Mouse (Mus musculus) myocyte (in vitro differentiated cells): ENCODE measurements around the gene Tmtc4. TPM values are rescaled to one million over a fixed set of nuclear protein-coding genes. Genes with fewer than 3 reads are reported as not detected.

Source experiments
- H3K27me3 ChIP-seq: one replicate; pipeline ENCODE4 v1.6.1; 2011; ENCODE audit not compliant: control insufficient read depth, insufficient read depth, insufficient read length
- H3K36me3 ChIP-seq: one replicate; pipeline ENCODE4 v1.6.1; 2011; ENCODE audit not compliant: control insufficient read depth, insufficient read depth
- H3K4me2 ChIP-seq: one replicate; pipeline ENCODE4 v1.6.1; 2011; ENCODE audit warnings: low read depth, control low read depth
- H3K4me3 ChIP-seq: one replicate; pipeline ENCODE4 v1.5.1; 2011; ENCODE audit warnings: mild to moderate bottlenecking, control low read depth, moderate library complexity
- H3K79me2 ChIP-seq: one replicate; pipeline ENCODE4 v1.6.1; 2011; ENCODE audit not compliant: control insufficient read depth, insufficient read depth
- H3ac ChIP-seq: one replicate; pipeline ENCODE4 v1.6.1; 2011; ENCODE audit not compliant: control insufficient read depth, insufficient read length
- CEBPB ChIP-seq: IDR thresholded peaks from 2 replicates; pipeline ENCODE4 v1.6.1; 2011; ENCODE audit warnings: mild to moderate bottlenecking, moderate library complexity; ENCODE audit not compliant: poor library complexity, insufficient read depth, severe bottlenecking
- E2F4 ChIP-seq: IDR thresholded peaks from one replicate; pipeline ENCODE4 v1.6.1; 2011; ENCODE audit warnings: mild to moderate bottlenecking, control low read depth, moderate library complexity; ENCODE audit not compliant: insufficient read depth
- MAX ChIP-seq: IDR thresholded peaks from one replicate; pipeline ENCODE4 v1.6.1; 2011; ENCODE audit warnings: low read depth, mild to moderate bottlenecking, control low read depth
- MYOD1 ChIP-seq, 3 experiments: IDR thresholded peaks; one replicate each; pipeline ENCODE4 v1.6.1; 2011; ENCODE audit warnings: control low read depth in 2 of 3, low read depth in 2 of 3, mild to moderate bottlenecking in 2 of 3, moderate library complexity in 1 of 3; ENCODE audit not compliant: insufficient read length in 2 of 3, control insufficient read depth in 1 of 3
- MYOG ChIP-seq, 3 experiments: IDR thresholded peaks; one replicate each; pipeline ENCODE4 v1.6.1; 2011; ENCODE audit warnings: control low read depth in 2 of 3, low read depth in 2 of 3, mild to moderate bottlenecking in 2 of 3; ENCODE audit not compliant: insufficient read length in 2 of 3, control insufficient read depth in 1 of 3, insufficient read depth in 1 of 3
- POLR2A ChIP-seq: IDR thresholded peaks from one replicate; pipeline ENCODE4 v1.6.1; 2011; ENCODE audit warnings: low read depth, mild to moderate bottlenecking, control low read depth, moderate library complexity; ENCODE audit not compliant: insufficient read length
- POLR2AphosphoS2 ChIP-seq: IDR thresholded peaks from one replicate; pipeline ENCODE4 v1.6.1; 2011; ENCODE audit warnings: low read depth, control low read depth; ENCODE audit not compliant: insufficient read length
- REST ChIP-seq: IDR thresholded peaks from one replicate; pipeline ENCODE4 v1.6.1; 2011; ENCODE audit warnings: mild to moderate bottlenecking, control low read depth, moderate library complexity; ENCODE audit not compliant: insufficient read depth, insufficient read length
- SRF ChIP-seq: IDR thresholded peaks from one replicate; pipeline ENCODE4 v1.6.1; 2011; ENCODE audit warnings: low read depth; ENCODE audit not compliant: control insufficient read depth, insufficient read length
- TCF12 ChIP-seq: IDR thresholded peaks from one replicate; pipeline ENCODE4 v1.6.1; 2011; ENCODE audit warnings: mild to moderate bottlenecking, control low read depth; ENCODE audit not compliant: poor library complexity, insufficient read depth, severe bottlenecking
- TCF3 ChIP-seq: IDR thresholded peaks from one replicate; pipeline ENCODE4 v1.6.1; 2011; ENCODE audit warnings: low read depth, control low read depth; ENCODE audit not compliant: insufficient read length
- USF1 ChIP-seq: IDR thresholded peaks from one replicate; pipeline ENCODE4 v1.6.1; 2011; ENCODE audit warnings: low read depth, mild to moderate bottlenecking, control low read depth, moderate library complexity
- polyA plus RNA-seq: library from polyadenylated mRNA; unstranded; fragments of >200 nt; fragmentation: generic; extraction: Trizol; gene quantifications from one replicate; pipeline ENCODE4 v1.2.1, GENCODE M21; 2012; ENCODE audit warnings: missing spikeins

Gene Tmtc4
- polyA plus RNA-seq, 1 experiment = 8.2 TPM

DNA sequence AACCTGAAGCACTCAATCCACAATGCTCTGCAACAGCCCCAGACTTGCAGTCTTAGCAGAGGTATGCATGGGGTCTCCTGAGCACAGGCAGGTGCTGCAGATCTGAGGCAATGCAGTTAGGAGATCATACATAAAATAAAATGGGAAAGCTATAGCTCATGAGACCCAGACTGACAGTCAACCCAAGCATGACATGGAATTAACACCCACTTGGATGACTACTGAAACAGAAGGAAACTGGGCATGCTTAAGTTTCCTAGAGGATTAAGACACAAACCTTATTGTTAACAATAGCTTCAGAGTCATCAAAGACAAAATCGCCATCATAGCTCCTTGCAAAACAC lies 6.1 kb downstream of the Tmtc4 start:
- TF ChIP-seq REST (no peak), MAX (no peak), TCF3 (no peak), POLR2A (no peak), POLR2AphosphoS2 (no peak), USF1 (no peak), E2F4 (no peak), TCF12 (no peak), CEBPB (no peak), SRF (no peak), MYOD1 (IDR thresholded peaks at IDR 0.05; ENCODE audit: control insufficient read depth in 1 of 3, insufficient read length in 2 of 3, low read depth in 2 of 3) (no peak), MYOG (IDR thresholded peaks at IDR 0.05; ENCODE audit: control insufficient read depth in 1 of 3, insufficient read depth in 1 of 3, insufficient read length in 2 of 3, low read depth in 2 of 3) (no peak)
- Histone ChIP-seq H3ac (no peak overlapping the region), H3K4me3 (no peak overlapping the region), H3K27me3 (no peaks in the 10 kb centered on the region), H3K79me2 (no peaks in the 10 kb centered on the region), H3K36me3 (no peaks in the 10 kb centered on the region), H3K4me2 (no peak overlapping the region)

DNA sequence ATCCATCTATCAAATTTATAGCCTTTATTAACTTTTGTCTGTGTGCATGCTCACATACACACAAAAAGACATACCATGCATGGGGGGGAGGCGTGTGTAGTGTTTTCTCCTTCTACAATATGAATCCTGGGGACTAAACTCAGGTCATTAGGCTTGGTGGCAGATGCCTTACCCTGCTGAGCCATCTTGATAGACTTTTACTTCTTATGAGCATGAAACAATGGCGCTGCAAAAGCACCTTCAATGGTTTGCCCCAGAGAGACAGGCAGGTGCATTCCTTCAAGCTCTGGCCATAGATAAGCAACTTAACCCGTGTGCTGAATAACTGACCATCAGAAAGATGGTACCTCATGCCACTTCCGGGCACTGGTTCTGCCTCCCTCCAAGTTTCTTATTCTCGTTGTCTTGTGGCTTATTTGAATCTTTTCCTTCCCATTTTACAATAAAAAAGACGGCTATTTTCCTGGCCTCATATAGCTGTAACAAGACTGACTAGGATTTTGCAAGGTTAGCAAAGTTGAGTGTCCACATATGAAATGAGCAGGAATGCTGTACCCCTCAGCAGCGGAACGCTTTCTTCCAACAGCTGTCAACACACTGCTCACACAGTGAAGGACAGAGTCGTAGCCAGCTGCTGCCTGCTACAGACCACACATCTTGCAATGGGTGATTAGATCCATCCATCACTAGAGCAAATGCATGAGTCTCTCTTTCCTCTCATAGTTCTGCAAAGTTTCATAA lies 6.6 kb downstream of the Tmtc4 start:
- no peaks in the 10 kb centered on the region for H3K36me3 ChIP-seq
- no peaks in the 10 kb centered on the region for H3K27me3 ChIP-seq
- H3K4me3 ChIP-seq = no peak overlapping the region
- H3ac ChIP-seq = no peak overlapping the region
- TF ChIP-seq CEBPB (no peak), REST (no peak), E2F4 (no peak), TCF12 (no peak), MYOD1 (IDR thresholded peaks at IDR 0.05; ENCODE audit: control insufficient read depth in 1 of 3, insufficient read length in 2 of 3, low read depth in 2 of 3) (no peak), SRF (no peak), MYOG (IDR thresholded peaks at IDR 0.05; ENCODE audit: control insufficient read depth in 1 of 3, insufficient read depth in 1 of 3, insufficient read length in 2 of 3, low read depth in 2 of 3) (no peak), MAX (no peak), USF1 (no peak), TCF3 (no peak), POLR2AphosphoS2 (no peak), POLR2A (no peak)
- no peak overlapping the region for H3K4me2 ChIP-seq
- H3K79me2 ChIP-seq = no peaks in the 10 kb centered on the region

DNA sequence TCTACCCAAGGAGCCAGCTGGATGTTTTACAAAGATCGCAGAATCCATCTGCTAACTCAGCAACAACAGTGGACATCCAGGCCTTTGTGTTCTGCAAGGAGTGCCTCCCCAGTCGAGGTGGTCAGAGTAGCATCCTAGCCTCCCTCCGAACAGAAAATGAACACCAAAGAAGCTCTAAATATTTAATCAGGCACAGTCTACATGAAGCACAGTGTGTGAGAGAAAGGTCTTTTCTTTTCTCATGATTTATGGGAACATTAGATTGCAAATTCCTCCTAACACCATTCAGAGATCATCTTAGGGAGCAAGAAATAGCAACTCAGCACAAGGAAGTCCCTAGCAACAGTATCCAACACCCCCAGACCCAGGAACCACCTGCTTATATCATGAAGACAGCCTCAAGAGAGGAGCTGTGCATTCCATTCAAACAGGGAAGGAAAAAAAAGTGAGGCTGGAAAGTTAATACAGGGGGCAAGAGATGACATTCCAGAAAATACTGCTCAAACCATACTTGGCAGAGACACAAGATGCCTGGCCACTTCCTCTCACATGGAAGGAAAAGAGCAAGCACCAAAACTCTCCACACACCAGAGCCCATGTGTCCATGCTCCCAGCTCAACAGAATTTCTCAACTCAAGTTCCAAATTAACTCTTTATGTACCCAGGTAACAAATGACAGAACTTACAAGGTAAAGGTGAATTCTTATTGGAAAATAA lies 8.8 kb downstream of the Tmtc4 start:
- Histone ChIP-seq H3K4me3 (no peak overlapping the region), H3K79me2 (no peaks in the 10 kb centered on the region), H3K36me3 (no peaks in the 10 kb centered on the region), H3K27me3 (no peaks in the 10 kb centered on the region), H3K4me2 (no peak overlapping the region), H3ac (no peak overlapping the region)
- TF ChIP-seq E2F4 = no peak
- TF ChIP-seq REST = no peak
- TF ChIP-seq MYOD1 (IDR thresholded peaks at IDR 0.05; ENCODE audit: control insufficient read depth in 1 of 3, insufficient read length in 2 of 3, low read depth in 2 of 3) = no peak
- no peak for TF ChIP-seq TCF3
- TF ChIP-seq CEBPB = no peak
- TF ChIP-seq MAX = no peak
- no peak for TF ChIP-seq SRF
- no peak for TF ChIP-seq TCF12
- no peak for TF ChIP-seq POLR2A
- no peak for TF ChIP-seq POLR2AphosphoS2

DNA sequence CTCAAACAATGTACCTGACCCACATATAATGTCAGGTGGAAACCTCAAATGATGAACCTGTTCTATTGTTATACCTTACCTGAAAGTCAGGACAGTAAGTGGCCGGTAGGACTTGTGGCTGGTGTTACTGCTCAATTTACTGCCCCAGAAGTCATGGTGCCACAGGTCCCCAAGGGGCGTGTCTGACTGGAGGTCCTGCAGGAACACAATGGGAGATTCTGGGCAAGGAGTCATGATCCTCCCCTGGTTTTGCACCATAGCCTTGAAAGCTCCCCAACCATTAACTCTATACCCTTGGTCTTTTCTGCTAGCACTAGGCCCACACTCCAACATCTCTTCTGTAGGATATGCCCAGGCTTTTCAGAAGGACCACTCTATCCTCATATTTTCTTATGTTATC lies 10.7 kb downstream of the Tmtc4 start:
- no peak for TF ChIP-seq E2F4
- TF ChIP-seq MAX = no peak
- TF ChIP-seq MYOD1 (IDR thresholded peaks at IDR 0.05; ENCODE audit: control insufficient read depth in 1 of 3, insufficient read length in 2 of 3, low read depth in 2 of 3) = no peak
- TF ChIP-seq POLR2A = no peak
- TF ChIP-seq SRF = no peak
- no peak for TF ChIP-seq REST
- no peak for TF ChIP-seq MYOG (IDR thresholded peaks at IDR 0.05; ENCODE audit: control insufficient read depth in 1 of 3, insufficient read depth in 1 of 3, insufficient read length in 2 of 3, low read depth in 2 of 3)
- TF ChIP-seq CEBPB = no peak
- TF ChIP-seq USF1 = no peak
- TF ChIP-seq TCF3 = no peak
- no peak for TF ChIP-seq TCF12
- no peak for TF ChIP-seq POLR2AphosphoS2
- no peaks in the 10 kb centered on the region for H3K36me3 ChIP-seq

More for the DNA sequence above, 10.7 kb downstream of the Tmtc4 start:
- H3K4me3 ChIP-seq = no peak overlapping the region
- H3ac ChIP-seq = no peak overlapping the region
- H3K27me3 ChIP-seq = no peaks in the 10 kb centered on the region
- H3K4me2 ChIP-seq = no peak overlapping the region
- H3K79me2 ChIP-seq = no peaks in the 10 kb centered on the region
